Mouse (Mus musculus): Measurements from ENCODE around the gene Klhl40.
A peak's percentile ranks its signal among the peaks of the same experiment; 100 is the strongest.

Klhl40 gene

DNA sequence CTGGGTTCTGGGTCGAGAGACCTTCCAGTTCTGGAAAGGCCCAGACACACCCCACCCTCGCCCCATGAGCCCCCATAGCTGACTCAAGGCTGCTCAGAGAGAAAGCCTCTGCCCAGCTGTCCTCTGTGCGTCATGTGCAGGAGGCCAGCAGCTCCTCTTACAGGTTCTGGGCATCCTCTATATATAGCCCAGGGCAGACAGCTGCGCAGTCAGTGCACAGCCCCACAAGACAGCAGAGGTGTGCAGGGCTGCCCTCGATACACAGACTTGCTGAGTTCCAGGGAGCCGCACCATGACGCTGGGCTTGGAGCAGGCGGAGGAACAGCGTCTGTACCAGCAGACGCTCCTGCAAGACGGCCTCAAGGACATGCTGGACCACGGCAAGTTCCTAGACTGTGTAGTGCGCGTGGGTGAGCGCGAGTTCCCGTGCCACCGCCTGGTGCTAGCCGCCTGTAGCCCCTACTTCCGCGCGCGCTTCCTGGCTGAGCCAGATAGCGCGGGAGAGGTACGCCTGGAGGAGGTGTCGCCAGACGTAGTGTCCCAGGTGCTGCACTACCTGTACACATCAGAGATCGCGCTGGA is at the start of gene Klhl40:
Klhl40 (plus strand) TSS at position 124 of the 582 bp plus-strand sequence.
- no peak for DNase-seq (ENCODE audit: low spot score in 2 of 2)

DNA sequence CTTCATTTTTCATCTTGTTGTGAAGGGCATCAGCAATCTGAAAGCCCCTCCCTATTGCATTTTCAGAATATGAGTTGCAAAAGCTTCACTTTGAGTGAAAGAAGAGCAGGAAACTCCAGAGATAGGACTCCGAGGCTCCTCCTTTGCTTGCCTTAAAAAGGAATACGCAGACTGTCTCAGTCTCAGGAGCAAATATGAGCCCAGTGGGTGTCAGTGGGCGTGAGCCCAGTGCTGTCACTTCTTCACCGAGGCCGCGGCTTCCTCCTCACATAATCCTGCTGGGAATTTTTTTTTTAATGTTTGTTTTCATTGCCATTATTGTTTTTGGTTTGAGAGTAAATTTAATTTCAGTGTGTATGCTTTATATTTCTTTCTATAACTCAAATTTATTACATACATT is 36.9 kb upstream of the Klhl40 start:
- DNase-seq (ENCODE audit: low spot score in 2 of 2) = no peak

DNA sequence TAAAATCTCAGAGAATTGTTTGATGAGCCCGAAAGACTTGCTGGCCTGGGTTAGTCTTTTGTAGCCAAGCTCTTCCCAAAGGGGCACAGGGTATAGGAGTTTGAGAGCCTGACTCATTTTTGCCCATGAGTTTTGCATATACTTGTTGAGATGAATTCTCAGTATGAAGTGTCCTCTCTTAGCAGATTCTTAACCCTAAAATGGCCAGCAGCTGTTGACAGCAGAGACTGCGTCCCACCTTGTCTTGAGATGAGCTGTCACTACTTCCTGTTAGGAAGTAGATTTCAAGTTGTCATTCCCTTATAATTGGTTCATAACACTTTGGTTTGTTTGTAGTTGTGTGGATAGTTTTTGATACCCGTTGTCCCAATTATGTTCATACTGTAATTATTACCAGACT is 36.2 kb upstream of the Klhl40 start:
- no peak for DNase-seq (ENCODE audit: low spot score in 2 of 2)

DNA sequence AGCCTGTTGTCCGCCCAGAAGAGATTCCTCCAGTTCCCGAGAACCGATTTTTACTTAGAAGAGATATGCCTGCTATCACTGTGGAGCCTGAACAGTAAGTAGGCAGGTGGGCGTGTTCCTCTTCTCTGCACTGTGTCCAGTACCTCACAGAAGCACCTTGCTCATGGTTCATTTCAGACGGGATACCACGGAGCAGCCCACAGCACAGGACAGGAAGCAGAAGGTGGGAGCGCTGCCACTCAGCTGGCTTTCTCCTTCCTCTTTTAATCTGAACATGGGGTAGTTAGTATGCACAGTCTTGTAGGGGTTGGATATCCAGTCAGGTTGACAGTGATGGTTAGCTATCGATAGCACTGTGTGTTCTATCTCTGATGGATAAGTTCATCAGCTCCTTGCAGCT is 33.4 kb upstream of the Klhl40 start:
- no peak for DNase-seq (ENCODE audit: low spot score in 2 of 2)

DNA sequence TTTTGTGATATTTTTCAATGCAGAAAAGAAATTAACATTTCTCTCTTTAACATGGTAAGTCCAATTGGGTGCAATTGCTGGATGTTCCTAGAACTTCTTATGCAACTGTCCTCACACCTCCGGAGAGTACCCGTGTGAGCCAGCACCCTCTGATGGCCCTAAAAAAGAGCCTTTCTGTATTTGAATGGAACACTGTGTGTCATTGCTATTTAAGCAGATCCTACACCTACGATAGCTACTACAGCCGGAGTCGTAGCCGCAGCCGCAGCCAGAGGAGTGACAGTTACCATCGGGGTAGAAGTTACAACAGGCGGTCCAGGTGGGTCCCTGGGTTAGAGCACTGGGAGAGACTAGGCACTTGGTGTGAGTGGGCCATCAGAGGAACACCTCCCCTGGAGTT is 24.6 kb upstream of the Klhl40 start:
- DNase-seq (ENCODE audit: low spot score in 2 of 2) = no peak

DNA sequence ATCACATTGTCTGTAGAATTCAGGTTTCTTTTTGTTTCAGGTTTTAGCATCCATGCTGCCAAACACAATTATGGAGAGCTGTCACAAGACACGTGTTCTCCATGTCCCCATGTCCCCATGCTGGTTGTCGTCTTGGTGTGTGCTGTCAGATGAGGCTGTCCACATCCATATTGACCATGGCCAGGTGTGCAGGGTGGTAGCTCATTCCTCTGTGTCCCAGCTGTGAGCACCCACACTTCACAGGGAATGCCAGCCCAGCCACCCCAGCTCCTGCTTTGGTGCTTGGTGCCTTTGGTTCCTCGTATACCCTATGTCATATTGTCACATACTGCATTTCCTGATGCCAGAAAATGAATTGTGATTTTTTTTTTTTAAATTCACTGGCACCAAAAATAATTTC is 22.8 kb upstream of the Klhl40 start:
- DNase-seq (ENCODE audit: low spot score in 2 of 2) = no peak

DNA sequence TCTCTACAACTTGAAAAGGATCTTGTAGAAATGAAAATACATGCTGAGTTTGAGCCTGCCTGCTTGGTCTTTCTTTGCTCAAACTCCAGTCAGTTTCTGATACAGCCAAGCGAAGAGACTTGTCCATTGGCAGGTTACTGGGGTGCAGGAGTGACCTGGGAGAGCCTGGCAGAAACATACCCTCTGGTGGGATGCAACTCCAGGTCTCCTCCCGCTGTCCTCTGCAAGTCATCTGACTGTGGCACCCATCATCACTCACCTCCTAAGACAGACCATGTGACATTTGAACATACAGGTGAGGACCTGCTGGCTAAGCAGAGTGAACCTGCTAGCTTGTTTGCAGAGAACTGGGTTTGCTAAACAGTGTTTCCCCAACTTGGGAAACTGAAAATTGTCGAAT is 20.6 kb upstream of the Klhl40 start:
- DNase-seq (ENCODE audit: low spot score in 2 of 2) = peak in 1 of 2 experiments; percentile 16

DNA sequence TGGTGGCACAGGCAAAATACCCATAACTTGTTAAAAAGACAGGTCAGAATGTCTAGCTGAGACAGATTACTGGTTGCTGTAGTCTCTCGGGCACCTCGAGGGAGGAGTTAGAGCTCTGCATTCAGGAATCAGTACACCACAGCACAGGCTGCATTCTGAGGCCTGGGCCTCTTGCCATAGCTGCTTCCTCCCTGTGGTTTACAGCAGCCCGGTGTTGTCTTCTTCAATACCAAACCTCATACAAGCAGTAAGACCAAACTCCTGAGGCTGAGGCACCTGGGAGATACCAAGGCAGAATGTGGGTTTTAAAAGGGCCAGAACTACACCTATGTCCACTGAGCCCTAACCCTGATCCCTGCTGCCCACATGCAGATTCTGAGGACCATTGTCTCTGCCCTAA is 20.0 kb upstream of the Klhl40 start:
- peak in 1 of 2 experiments; percentile 31 for DNase-seq (ENCODE audit: low spot score in 2 of 2)

DNA sequence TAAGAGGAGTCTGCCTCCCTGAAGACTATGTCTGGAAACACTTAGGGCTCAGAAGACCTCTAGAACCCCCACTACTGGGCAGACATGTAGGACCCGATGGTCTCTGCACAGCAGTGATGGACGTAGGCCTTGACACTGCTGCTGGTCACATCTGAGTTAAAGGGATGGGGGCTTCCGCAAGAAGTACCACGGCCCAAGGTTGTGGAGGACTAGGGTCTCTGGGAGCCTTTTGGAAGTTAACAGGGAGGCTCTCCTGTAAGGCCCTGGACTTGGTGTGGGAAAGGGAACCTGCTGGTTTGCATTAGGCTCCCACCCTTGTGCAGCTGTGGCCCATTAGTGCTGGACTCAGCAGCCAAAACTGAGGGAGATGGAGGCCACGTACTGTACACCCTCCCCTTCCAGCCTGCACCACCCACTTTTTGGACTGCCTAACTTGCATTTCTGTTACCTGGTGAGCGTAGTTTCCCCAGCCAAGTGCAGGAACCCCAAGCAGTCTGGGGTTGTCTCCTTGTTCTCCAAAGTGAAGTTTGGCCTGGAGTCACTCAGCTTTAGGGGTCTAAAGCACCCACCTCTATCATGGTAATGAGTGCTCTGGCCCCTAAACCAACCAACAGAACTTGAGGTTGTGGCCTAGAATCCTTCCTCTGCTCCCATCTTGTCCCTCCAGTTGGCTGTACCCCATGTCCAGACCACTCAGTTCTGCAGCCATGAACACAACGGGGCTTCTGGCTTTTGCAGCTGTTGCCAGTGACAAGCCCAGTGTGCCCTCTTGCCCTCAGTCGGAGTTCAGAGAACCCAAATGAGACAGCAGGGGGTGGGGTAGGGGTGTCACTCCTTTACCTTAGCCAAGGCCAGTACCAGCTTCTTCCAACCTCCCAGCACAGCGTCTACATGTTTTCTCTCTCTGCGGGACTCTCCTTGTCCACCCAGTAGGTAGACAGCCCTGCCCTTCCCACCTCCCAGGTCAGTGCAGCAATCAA is 19.3 kb upstream of the Klhl40 start:
- DNase-seq (ENCODE audit: low spot score in 2 of 2) = peak; percentile 41 to 58

DNA sequence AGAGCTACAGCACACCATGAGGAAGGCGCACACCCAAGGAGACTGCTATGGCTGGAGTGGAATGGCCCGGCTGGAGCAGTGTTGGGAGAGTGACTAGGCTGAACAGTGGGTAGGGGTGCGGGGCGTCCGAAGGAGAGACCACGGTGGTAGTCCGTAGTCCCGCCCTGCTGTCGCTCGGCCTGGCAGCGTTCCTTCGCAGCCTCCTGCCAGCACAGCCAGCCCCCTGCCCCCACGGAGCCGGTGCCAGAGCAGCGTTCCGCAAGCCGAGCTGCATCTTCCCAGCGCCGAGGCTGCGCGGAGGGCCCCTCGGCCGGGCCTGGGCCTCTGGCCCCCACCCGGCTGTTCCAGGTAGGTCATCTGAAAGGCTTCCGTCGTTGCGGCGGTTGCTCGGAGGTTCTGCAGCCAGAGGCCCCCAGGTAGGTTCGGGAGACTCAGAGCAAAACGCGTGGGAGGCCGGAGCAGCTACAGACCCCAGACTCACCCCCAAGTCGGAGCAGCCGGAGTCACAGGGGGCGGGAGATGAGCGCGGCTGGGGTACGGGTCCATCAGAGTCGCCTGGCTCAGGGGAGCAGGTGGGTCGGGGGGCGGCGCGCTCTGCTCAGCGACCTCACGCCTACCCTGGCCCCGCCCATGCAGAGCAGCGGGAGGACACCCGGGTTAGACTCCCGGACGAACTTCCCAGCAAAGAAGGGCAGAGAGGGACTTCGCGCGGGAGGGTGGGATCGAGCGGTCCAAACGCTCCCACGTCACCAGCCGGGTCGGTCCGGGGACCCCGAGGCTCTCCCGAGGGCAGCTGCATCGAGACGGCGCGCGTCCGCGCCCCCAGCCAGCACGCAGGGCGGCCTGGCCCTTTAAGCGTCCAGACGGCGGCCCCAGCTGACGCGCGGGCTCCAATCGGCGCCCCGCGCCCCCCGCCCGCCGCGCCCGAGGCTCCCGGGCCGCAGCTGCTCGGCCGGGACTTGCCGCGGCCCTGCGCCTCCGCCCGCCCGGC is 18.0 kb upstream of the Klhl40 start, which contains the start of gene Zfp651:
Zfp651 (plus strand) TSS at position 240 of the 991 bp plus-strand sequence.
- DNase-seq (ENCODE audit: low spot score in 2 of 2) = peak; percentile 67 to 77

DNA sequence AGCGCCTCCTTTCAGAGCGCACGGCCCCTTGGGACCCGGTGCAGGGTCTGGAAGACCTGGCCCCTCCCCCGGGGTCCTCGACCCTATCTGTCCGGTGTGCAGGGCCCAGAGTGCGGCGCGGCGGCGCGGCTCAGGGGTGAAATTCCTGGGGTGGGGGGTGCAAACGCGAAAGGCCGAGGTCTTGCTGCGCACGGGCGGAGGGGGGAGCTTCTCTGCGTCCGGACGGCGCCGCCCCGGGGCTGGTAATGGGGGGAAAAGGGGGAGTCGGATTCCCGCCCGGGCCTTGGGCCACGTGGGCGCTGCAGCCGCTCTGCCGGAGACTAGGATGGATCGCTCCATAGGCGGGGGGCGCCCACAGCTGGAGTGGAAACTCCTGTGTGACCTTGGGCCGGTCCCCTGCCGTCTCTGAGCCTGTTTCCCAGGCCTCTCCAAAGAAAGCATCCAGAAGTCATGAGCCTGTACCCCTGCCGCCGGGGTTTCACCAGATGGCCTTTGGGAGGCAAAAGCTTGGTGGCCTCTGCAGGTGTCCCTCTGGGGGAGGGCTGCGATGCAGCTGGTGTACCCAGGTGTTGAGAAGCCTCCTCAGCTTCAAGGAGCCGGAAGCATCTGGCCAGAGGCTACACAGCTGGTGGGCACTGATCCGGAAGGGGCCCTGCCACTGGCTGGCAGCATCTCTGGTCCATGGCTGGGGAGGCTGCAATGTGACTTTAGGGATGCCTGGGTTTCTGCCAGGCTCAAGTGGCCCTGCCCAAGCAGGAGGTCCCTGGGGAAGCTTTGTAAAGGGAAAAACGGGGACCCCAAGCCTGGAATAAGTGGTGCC is 16.9 kb upstream of the Klhl40 start:
- peak; percentile 83 to 88 for DNase-seq (ENCODE audit: low spot score in 2 of 2)

DNA sequence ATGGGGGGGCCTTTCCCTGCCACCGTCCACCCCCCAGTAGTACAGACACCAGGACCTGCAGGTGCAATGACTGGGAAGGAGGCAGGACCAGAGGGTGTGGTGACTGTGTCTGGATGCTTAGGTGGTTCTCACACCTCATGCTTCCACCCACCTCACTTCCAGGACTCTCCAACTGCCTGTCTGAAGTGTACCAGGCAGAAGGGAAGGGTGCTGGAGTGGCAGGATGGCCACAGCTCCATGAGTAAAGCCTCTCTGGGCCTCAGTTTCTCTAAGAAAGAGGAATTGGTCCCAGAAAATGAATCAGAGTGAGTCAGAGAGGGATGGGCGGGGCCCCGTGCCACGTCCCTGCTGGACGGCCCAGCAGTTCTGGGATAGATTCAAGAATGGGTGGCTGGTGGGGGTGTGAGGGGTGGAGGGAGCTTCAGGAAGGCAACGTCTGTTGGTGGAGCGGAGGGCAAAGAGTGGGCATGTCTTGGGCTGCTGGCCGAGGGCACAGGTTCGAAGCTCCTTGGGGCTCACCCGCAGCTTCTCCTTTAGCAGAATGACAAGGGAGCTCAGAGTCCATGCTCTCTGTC is 16.2 kb upstream of the Klhl40 start:
- peak; percentile 49 to 60 for DNase-seq (ENCODE audit: low spot score in 2 of 2)

DNA sequence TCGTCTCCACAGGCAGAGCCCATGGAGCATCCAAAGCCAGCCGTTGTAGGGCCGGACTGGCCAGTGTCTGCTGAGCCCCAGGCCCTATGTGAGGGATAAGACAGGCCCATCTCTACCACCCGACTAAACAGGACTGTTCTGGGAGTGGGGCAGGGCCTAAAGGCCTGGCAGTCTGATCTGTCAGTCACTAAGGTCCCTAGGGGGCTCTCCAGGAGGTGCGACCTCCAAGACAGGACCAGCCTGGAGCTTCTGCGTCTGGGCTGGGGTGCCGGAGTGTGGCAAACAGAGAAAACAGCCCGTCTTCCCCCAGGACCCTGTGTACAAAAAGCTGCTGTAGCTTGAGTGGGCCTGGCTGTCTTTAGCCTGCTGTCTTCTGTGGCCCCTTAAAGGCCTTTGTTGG is 15.6 kb upstream of the Klhl40 start:
- peak; percentile 18 to 53 for DNase-seq (ENCODE audit: low spot score in 2 of 2)

DNA sequence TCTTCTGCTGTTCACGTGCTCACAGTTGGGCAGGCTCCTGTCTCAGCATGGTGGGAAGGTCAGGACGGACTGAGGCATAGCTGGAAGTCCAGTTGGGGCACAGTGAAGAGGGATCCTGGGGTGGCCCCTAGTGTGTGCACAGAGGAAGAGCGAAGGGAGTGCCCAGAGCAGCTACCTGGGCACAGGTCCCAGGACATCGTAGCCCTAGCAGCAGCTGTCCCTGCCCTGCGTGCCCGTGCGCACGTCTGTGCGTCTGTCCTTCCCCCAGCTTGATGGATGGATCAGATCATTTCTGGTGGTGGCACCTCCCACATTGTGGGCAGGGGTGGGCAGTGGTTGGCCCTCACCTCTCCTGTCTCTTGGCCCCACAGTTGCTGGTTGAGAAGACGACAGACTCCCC is 15.2 kb upstream of the Klhl40 start:
- DNase-seq (ENCODE audit: low spot score in 2 of 2) = peak in 1 of 2 experiments; percentile 21

DNA sequence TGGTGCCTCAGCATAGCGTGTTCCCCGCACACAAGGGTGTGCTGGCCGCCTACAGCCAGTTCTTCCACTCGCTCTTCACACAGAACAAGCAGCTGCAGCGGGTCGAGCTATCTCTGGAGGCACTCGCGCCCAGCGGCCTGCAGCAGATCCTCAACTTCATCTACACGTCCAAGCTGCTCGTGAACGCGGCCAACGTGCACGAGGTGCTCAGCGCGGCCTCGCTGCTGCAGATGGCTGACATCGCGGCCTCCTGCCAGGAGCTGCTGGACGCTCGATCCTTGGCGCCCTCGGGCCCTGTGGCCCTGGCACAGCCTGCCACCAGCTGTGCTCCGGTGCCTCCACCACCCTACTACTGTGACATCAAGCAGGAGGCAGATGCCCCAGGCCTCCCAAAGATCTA is 14.6 kb upstream of the Klhl40 start:
- DNase-seq (ENCODE audit: low spot score in 2 of 2) = peak; percentile 18 to 57

DNA sequence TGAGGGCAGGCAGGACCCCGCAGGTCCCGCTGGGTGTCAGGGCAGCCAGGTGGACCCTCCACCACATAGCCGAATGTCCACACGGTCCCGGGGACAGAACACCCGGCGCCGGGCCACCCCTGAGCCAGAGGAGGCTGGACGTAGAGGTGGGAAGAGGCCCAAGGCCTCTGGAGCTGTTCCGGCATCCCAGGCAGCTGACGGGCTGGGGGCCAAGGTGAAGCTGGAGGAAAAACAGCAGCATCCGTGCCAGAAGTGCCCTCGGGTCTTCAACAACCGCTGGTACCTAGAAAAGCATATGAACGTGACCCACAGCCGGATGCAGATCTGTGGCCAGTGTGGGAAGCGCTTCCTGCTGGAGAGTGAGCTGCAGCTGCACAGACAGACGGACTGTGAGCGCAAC is 13.7 kb upstream of the Klhl40 start:
- DNase-seq (ENCODE audit: low spot score in 2 of 2) = peak in 1 of 2 experiments; percentile 37

DNA sequence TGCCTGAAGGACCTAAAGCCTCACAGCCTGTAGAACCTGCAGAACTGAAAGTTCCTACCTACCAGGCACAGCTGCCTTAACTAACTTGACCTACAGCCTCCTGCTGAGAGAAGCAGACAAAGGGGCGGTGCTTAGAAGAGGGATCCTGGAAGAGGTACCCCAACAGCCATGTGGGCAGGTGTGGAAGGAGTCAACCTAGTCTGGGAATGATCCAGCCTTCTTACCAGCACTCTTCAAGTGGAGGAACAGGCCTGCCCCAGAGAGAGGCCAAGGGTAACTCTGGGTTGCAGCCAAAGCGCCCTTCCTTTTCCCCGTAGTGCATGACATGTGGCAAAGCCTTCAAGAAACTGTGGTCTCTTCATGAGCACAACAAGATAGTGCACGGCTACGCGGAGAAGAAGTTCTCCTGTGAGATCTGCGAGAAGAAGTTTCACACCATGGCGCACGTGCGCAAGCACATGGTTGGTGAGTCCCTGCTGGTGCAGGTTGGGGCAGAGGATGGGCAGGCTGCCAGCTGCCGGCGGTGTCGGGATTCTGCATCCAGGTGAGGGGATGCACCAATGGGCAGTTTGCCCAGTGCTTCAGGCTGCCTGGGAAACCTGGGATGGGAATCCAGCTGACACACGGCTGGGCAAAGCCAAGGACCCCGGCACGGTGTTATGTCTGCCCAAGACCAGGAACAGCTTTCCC is 12.1 kb upstream of the Klhl40 start:
- peak in 1 of 2 experiments; percentile 17 for DNase-seq (ENCODE audit: low spot score in 2 of 2)

DNA sequence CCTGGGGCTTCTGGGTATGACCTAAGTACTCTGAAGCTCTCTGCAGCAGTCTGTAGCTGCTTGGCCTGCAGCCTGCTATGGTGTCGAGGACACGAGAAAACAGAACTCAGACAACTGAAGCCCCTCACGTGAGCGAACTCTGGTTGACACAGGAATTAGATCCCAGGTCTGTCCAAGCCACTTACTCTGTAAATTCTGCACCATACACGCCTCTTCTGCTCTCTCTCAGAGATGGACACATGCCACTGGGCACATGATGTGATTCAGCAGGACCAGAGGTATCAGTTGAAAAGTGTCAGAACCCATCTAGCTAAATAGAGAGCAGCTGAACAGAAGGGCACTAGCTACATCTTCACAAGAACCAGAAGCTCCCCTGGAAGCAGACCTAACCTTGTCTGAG is 5.0 kb upstream of the Klhl40 start:
- no peak for DNase-seq (ENCODE audit: low spot score in 2 of 2)

DNA sequence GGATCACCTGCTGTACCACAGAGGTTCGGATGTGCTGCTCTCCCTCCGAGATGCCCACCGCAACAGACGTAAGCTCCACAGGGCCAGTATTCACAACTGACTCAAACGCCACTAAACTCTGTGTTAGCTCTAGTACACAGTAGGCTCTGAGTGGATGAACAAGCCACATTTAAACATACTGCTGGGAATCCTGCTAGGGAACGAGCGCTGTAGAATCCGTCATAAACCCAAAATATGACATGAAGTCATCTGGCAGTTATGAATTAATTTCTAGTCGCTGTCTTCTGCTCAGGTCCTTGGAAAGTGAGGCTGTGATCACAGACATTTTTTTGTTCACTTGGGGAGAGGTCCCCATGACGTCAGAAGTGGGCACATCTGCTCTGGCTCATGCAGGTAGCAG is 1.5 kb upstream of the Klhl40 start:
- DNase-seq (ENCODE audit: low spot score in 2 of 2) = no peak

DNA sequence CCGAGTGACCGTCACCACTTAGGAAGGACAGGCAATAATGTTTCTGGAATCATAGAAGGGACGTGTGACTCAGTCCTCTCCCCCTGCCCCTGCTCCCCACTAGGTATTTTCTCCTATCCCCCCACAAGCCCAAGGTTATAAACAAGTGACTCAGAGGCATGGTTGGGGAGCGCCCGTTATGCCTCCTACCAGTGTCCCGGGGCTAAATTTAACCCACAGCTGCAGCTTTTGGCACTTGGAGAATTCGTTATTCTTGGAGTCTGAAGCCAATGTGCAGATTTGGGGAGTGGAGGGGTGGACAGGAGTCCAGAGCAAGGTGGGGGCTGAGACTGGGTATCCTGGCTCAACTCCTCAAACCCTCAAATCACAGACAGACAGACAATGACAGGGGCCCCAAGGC is 896 bp upstream of the Klhl40 start:
- no peak for DNase-seq (ENCODE audit: low spot score in 2 of 2)
